Mouse (Mus musculus) yolk sac, embryonic 10.5 days (tissue): Measurements from ENCODE around the gene Ndufa4l2.
A peak's percentile ranks its signal among the peaks of the same experiment; 100 is the strongest.

Source experiments
- DNase-seq: peaks from one replicate; pipeline ENCODE4 v3.0.0-alpha.2; 2017; ENCODE audit warnings: low spot score

Ndufa4l2 gene

DNA sequence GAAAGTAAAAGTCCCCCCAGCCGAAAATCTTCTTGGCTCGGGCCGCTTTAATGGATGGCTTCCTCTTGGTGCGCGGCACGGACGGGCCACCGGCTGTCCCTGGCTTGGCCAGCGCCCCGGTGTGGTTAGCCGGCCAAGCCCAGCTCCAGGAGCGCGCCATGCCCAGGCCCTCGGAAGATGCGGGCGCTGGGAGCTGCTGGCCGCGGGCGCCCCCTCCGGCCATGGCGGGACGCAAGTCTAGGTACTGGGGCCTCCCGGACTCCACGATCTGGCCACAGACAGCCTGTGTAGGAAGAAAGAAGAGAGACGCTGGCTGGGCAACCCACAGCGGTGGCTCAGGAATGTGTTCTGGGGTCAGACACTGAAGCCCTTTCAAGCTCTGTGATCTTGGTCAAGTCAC is 11.9 kb downstream of the Ndufa4l2 start:
- no peak for DNase-seq

DNA sequence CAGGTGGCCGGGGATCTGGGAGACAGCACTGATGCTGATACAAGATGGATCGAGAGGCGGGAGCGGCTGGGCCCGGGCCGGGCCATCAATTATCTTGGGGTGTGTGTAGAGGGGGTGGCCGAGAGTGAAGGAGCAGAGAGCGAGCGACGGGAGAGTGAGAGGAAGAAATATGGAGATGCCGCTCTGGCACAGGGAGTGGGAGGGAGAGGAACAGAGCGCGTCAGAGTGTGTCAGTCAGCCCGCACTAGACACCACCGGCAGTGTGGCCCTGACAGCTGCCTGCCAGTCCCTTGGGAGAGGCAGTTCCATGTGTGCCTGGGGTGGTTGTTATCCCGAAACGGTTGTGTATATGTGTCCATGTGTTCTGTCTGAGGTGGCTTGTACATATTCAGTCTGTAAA is 12.7 kb downstream of the Ndufa4l2 start:
- no peak for DNase-seq

DNA sequence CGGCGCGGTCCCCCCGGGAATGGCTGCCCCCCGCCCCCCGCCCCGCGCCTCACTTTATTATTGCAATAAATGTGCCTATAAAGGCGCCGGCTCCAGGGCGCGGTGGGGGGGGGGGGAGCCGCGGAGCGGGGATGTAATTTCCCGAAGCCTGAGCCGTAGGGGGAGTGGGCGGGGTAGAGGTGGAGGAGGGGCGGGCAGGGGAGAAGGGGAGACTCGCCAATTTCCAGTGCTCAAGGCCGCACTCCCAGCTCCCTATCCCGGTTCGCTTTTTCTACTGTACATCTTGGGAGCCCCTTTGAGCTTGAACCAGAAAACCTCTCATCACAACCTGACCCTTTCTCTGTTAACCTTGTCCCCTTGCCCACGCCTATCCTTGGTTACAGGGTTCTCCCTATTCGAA is 16.2 kb downstream of the Ndufa4l2 start:
- no peak for DNase-seq

DNA sequence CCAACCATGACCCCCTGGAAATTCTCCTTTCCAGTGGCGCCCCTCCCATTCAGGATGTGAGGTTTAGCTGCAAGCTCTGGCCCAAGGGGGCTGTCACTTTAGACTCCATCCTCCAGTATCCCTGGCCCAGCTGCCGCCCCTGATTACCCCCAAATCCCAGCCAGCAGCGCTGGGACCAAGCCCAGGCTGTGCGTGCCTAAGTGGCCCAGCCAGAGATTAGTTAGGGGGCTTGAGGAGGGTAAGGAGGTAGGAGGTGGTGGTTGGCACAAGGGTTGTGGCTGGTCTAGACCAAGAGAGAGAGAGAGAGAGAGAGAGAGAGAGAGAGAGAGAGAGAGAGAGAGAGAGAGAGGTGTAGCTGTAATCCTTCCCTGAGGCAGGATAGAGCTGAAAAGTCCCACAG is 16.8 kb downstream of the Ndufa4l2 start:
- DNase-seq, result no peak

DNA sequence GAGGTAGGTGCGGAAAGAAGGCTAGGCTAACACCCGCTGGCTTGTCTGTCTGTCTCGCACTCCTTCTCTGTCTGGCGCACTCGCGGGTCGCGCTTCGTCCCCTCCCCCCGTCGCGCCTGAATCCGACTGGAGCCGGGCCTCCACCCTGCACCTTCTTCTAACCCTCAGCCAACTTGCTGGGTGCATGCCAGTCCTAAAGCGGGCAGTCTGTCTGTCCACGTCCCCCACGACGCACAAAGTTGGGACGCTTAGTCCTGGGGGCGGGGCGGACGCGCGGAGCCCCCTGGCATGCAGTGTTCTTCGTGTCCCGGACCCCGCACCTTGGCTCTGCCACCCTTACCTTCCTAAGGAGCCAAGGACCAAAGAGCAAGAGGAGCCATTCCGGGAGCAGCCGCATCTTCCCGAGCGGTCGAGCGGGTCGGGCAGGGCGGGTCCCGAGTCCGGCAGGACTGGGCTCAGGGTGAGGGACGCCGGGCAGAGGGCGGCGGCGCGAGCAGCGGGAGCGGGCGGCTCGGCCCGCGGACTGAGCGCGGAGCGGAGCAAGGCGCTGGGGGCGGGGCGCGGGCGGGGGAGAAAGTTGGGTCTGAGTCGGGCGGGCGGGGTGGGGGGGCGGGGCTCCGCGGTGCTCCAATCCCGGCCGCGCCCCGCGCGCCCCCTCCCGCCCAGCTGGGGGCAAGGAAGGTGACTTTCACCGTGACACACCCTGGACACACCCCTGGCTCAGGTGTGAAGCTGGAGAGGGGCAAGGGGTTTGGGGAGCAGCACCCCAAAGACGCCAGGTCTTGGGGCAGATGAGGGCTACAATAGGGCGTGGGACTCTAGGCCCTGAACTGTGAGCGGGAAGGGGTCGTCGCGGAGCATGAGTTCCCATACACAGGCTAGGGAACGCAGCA is 19.5 kb downstream of the Ndufa4l2 start, which contains the start of gene Nxph4:
Nxph4 (minus strand) TSS at position 524 of the 893 bp plus-strand sequence.
- DNase-seq, result peak; percentile 42

DNA sequence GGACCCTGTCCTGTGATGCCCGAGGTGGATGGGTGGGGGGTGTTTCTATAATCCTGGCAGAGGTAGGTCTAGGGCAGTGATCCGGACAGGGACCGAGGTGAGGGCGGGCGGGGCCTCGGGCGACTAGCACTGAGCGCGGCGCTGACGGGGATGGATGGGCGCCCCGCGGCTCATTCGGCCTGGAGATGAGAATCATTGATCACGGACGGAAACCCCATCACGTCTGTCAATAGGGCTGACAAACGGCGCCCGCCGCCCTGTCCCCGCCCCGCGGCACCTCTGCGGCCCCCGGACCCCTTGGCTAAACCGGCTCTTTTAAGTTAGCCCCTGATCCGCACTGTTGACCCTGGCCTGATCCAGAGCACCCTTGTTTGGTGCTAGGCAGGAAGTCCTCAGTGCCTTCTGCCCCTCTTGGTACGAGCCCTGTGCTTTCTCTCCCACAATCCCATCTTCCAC is 20.2 kb downstream of the Ndufa4l2 start:
- no peak for DNase-seq

DNA sequence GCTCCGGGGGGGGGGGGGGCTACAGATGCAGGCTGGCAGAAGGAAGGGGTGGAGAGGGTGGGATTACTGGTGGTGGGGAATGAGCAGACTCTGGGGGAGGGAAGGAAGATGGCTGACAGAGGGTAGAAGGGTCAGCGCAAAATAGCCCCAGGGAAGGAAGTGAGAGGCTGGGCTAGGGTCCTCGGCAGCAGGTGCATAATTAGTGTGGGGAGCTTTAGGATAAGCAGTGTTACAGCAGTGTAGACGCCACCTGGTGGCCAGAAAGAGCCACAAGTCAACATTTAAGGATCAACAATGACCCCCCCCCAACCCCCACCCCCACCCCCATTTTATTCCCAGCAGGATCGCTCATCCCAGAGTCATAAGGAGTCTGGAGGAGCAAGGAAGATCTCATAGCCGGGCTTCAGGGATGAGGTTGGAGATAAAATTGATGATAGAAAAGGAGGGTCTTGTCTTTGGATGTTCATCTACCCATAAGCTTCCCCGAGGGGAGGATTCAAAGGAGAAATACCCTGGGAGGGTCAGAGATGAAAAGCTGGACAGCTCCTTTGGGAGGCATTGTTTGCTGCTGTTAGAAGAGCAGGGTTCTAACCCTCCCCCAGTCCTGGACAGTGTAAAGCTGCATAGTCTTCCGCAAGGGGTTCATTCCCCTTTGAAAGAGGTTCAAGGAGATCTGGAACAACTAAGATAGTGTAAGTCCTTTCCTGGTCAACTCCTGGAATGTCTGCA is 22.0 kb downstream of the Ndufa4l2 start:
- DNase-seq, result no peak

DNA sequence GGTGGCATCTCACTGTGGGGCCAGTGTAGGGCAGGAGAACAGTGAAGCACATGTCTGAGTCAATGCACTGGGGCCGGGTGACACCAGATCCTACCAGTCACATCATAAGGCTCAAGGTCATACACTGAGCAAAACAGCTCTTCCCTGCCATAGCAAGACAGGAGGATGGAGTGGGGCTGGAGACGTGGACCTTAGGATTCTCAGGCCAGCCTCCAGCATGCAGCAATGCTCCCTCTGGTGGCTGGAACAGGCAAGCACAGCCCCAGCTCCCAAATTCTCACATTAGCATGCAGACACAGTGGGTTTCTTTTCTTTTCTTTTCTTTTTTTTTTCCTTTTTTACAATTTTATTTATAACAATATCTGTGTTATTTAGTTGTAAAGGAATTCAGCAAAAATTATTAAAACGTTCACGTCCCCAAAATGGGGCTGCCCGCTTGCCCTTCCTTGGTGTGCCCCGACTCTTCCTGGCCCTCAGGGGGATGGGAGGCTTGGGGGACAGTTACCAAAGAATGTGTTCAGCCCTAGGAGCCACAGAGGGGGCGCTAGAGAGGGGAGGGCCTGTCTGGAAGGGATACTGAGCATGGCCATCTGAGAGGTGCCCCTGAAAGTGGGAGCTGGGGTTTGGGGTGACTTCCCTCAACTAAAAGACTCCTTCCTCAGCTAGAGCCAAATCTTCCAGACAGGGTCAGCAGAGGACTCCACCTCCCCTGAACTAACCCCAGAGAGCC is 23.3 kb downstream of the Ndufa4l2 start:
- DNase-seq, result peak; percentile 35

DNA sequence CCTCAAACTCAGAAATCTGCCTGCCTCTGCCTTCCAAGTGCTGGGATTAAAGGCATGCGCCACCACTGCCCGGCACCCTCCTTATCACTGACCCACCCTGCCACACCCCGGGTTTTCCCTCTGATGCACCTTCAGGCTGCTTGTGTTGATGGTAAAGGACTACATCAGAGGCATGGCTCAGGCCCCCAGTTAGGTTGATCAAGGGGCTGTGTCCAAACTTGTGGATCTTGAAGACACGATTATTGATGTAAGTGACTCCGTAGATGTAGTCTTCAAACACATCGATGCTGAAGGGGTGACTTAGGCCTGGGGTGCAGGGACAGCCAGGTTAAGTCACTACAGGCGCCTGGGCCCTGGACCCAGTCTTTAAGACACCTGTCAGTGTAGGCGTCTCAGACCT is 26.7 kb downstream of the Ndufa4l2 start:
- no peak for DNase-seq

DNA sequence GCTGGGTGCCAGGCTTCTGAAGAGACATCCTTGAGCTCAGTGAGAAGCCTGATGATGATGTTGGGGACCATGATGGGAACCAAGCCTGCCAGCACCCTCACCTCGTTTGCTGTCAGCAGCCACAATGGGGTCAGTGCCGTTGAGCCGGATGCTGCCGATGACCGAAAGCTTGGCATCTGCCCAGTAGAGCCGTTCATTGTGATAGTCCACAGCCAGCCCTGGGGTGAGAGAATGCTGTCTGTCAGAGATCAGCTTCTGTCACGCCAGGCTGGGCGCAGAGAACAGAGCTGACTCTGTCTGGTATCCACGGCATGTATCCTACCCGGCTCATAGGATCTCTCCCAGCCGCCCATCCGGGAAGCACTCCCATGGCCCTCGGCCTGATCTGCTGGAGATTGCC is 27.3 kb downstream of the Ndufa4l2 start:
- DNase-seq, result no peak

DNA sequence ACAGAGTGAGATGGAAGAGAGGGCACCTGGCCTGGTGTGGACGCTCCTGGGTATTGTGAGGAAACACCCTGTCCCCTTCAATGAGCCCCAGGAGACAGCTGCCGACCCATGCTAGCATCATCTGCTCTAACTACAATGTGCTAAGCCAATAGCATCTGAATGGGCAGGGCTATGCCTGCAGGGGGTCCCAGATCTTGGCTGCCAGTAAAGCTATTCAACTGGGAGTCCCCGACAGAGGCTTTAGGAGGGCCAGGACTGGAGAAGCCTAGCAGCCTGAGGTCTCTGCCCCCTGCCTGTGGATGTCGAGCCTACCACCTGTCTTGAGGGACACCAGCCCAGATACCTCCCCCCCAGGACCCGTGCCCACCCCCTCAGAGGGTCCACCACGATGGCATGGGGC is 28.0 kb downstream of the Ndufa4l2 start:
- DNase-seq, result no peak

DNA sequence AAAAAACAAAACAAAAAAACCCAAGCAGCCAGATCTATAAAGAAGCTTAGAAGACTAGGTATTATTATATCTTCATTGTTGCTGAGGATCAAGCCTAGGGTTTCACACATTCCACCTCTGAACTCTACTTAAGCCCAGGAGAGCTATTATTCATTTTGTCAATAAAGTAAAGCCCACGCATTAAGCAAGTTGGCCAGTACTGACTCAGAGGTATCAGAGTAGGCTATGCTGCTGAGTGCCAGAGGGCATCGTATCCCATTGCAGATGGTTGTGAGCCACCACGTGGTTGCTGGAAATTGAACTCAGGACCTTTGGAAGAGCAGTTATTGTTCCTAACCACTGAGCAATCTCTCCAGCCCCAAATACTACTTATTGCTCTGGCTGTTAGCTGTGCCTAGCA is 29.1 kb downstream of the Ndufa4l2 start:
- no peak for DNase-seq

DNA sequence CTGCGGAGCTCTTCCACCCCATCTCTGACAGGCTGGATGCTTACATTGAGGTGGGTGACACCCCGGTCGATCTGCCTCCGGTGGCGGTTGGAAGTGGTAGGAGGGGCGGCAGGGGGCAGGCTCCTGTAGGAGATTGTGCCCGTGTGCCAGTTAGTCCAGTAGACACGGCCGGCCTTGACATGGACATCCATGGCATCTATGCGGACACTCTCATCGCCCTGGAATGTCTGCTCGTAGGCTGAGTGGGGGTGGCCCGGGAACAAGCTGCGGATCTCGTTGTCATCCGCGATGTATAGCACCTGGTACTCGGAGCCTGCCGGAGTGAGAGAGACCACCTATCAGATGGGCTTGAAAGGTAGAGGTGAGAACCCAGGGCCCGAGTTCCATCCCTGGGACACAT is 29.6 kb downstream of the Ndufa4l2 start:
- DNase-seq, result no peak

DNA sequence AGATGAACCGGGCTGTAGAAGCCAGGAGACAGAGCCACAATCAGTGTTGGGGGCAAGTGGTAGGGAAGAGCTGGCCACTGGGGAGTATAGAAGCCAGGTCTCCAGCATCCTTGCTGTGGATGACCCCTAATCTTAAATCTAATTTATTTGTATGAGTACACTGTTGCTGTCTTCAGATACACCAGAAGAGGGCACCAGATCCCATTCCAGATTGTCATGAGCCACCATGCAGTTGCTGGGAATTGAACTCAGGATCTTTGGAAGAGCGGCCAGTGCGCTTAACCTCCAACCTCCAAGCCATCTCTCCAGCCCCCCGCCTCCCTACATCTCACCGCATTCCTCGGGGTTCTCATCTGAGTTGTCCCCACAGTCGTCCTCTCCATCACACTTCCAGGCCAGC is 31.7 kb downstream of the Ndufa4l2 start:
- DNase-seq, result no peak

DNA sequence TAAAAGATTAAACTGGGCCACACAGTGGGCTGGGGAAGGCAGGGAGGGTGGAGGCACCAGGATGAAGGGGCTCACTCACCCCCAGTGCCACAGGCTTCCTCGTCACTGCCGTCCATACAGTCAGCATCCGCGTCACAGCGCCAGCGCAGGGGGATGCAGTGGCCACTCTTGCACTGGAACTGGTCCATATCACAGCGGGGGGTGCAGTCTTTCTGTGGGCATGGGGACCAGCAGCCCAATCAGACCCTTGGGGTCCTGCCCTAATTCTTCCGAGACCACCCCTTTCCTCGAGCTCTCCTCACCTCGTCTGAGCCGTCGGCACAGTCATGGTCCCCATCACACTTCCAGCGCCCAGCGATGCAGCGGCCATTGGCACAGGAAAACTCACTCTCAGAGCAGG is 33.5 kb downstream of the Ndufa4l2 start:
- DNase-seq, result no peak

DNA sequence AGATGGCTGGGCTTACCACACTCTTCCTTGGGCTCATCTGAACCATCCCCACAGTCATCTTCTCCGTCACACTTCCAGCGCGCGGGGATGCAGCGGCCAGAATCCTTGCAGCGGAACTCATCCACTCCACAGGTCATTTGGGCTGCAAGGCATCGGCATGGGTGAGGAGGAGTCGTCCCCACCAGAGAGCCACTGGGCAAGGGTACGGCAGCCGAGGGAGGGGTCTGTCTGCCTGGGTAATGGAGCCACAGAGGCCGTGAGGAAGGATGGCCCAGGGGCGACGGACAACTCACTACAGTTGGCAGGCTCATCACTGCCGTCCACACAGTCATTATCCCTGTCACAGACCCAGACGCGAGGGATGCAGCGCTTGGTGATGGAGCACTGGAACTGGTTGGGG is 35.1 kb downstream of the Ndufa4l2 start:
- DNase-seq, result no peak

DNA sequence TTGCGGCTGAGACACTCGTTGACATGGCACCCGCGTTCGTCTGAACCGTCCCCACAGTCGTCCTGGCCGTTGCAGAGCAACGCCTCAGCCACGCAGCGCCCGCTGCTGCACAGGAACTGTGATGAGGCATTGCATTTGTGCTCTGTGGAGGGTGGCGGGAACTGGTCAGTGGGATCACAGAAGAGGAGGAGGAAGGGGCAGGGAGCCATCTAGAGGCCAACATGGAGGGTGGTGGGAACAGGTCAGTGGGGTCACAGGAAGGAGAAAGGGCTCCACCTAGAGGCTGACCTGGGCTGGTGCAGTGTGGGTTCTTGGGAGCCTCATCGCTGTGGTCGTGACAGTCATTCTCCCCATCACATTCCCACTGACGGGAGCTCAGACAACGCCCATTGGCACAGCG is 40.9 kb downstream of the Ndufa4l2 start:
- no peak for DNase-seq

DNA sequence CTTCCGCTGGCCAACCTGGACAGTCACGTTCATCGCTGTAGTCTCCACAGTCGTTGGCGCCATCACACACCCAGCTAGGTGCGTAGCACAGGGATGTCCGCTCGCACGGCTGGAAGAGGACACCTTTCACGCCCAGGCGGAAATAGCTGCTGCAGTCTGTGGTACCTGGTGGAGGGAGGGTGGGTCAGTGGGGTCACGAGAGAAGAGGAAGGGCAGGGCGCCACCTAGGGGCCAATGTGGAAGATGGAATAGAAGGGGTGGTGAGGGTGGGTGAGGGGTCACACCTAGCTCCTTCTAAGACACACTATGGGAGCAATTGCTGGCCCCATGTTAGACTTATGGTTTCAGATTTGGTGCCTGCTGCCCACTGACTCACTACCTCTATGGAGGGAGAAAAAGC is 42.6 kb downstream of the Ndufa4l2 start:
- no peak for DNase-seq

DNA sequence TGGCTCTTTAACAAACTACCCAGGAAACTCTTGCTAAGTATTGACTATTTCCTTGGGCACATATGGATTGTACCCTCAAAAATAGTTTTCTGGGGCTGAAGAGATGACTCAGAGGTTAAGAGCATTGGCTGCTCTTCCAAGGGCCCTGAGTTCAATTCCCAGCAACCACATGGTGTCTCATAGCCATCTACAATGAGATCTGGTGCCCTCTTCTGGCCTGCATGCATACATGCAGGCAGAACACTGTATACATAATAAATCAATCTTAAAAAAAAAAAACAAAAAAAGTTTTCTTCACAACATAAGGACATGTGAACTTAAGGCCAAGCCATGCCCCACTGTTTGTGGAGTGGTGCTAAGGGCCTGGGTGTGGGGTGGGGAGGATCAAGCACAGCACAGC is 46.4 kb downstream of the Ndufa4l2 start:
- DNase-seq, result no peak

DNA sequence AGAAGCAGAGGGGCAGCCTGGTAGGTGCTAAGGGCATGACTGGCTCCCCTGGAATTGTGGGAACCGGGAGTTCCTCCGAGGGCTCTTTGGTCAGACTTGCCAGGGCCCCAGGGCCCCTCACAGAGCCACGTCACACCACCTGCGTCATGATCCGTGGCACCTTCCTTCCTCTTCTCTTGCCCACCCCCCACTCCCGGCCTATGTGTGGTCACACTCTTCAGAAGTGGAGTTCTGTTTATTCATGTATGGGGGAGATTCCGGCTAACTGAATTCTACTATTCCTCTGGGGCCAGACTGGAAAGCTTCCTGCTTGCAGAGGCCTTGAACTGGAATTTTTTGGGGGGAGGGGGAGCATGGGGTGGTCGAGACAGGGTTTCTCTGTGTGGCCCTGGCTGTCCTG is 49.1 kb downstream of the Ndufa4l2 start:
- no peak for DNase-seq

DNA sequence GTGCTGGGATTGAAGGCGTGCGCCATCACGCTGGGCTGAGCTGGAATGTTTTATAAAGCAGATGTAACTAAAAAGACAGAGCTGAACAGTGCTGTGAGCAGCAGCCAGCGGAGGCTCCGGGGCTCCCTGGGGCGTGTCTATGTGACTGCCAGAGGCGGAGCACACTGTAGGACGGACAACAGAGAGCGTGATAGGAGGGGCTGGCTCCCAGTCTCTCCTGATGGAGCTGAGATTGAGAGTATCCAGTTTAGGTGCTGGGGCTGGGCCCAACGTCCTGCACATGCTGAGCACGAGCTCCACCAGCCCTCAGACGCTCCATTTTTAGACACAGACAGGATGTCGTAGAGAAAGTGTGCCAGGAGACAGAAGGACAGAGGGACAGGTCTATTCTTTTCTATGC is 49.5 kb downstream of the Ndufa4l2 start:
- no peak for DNase-seq
